Mouse (Mus musculus) heart, adult 2 months (tissue): ENCODE results near the gene Sigirr. TPM values are rescaled to one million over a fixed set of nuclear protein-coding genes. Genes with fewer than 3 reads are reported as not detected.
A peak's percentile ranks its signal among the peaks of the same experiment; 100 is the strongest.

Experiments
- DNase-seq, 2 experiments: peaks; one replicate each; pipeline ENCODE4 v3.0.0; 2021
- H3K27ac ChIP-seq: fragments of 200-600 bp; 2 replicates; pipeline ENCODE4 v1.8.1; 2022
- H3K27me3 ChIP-seq: fragments of 200-500 bp; 2 replicates; pipeline ENCODE4 v1.6.1; 2012; ENCODE audit warnings: mild to moderate bottlenecking, low read length, inconsistent platforms, mixed read lengths; ENCODE audit not compliant: control insufficient read depth, insufficient read depth
- H3K36me3 ChIP-seq: fragments of 200-500 bp; 2 replicates; pipeline ENCODE4 v1.6.1; 2012; ENCODE audit warnings: low read length, inconsistent platforms; ENCODE audit not compliant: control insufficient read depth, insufficient read depth
- H3K4me1 ChIP-seq: fragments of 200-500 bp; 2 replicates; pipeline ENCODE4 v1.6.1; 2011; ENCODE audit warnings: low read length; ENCODE audit not compliant: control insufficient read depth, insufficient read depth
- H3K4me3 ChIP-seq: fragments of 200-600 bp; 2 replicates; pipeline ENCODE4 v1.8.1; 2022
- H3K79me2 ChIP-seq: fragments of 200-500 bp; replicated peaks from 2 replicates; pipeline ENCODE4 v1.6.1; 2012; ENCODE audit warnings: mild to moderate bottlenecking, inconsistent platforms, low read length, moderate library complexity, mixed read lengths; ENCODE audit not compliant: control insufficient read depth, insufficient read depth
- H3K9ac ChIP-seq: fragments of 200-500 bp; 2 replicates; pipeline ENCODE4 v1.6.1; 2012; ENCODE audit warnings: low read depth, mild to moderate bottlenecking, control low read depth, inconsistent platforms, low read length, mixed read lengths
- CTCF ChIP-seq: fragments of 200-600 bp; IDR thresholded peaks from 2 replicates; pipeline ENCODE4 v1.8.1; 2022; ENCODE audit warnings: antibody characterized with exemption, mild to moderate bottlenecking, moderate library complexity
- EP300 ChIP-seq: fragments of 200-500 bp; IDR thresholded peaks from 2 replicates; pipeline ENCODE4 v1.6.1; 2011; ENCODE audit warnings: low read depth, low read length, control low read depth; ENCODE audit not compliant: insufficient read depth
- POLR2A ChIP-seq: fragments of 200-500 bp; IDR thresholded peaks from 2 replicates; pipeline ENCODE4 v1.6.1; 2011; ENCODE audit warnings: mild to moderate bottlenecking, low read depth, low read length, control low read depth; ENCODE audit not compliant: insufficient read depth
- WGBS: fragments of 180-500 bp; shearing (Covaris S2); methylation state at CpG from one replicate; pipeline ENCODE4 v1.1.7; 2018; 5-methylcytosine and 5-hydroxymethylcytosine counted together
- intact Hi-C: fragments of 180-260 bp; cut with DNase I; formaldehyde crosslinking; loops from one replicate; pipeline ENCODE4 v1.15.1; 2025
- polyA plus RNA-seq: library from polyadenylated mRNA; depleted of rRNA; stranded (reverse); fragments of >200 nt; gene quantifications from 2 replicates; pipeline ENCODE4 v1.2.3, GENCODE M21; 2012
- total RNA-seq, 2 experiments: library from RNA; stranded (reverse); gene quantifications; 2 replicates each; pipeline ENCODE4 v1.2.3; 2021

Gene Sigirr
- total and polyA plus RNA-seq, 3 experiments: 4.5 to 9.4 (median 7.0) TPM

GRCm38 (mm10) chr7:141144650-141145049, 44.3 kb upstream of the Sigirr start:
- peaks cover 2% of the 10 kb centered on the region; the same call in 1 of the 2 replicates for H3K4me1 ChIP-seq
- no peak overlapping the region for H3K27ac ChIP-seq
- intact Hi-C loops: no loop called here
- no peak overlapping the region for H3K9ac ChIP-seq
- 94% methylated on average over 3 of the region's 3 CpGs for WGBS
- 0 out of 2 replicates have a peak, but pooled peaks cover 2% of the 10 kb centered on the region for H3K79me2 ChIP-seq
- H3K27me3 ChIP-seq: no peaks in the 10 kb centered on the region
- H3K4me3 ChIP-seq: no peak overlapping the region
- DNase-seq: no peak
- H3K36me3 ChIP-seq: no peaks in the 10 kb centered on the region
- TF ChIP-seq POLR2A (no peak), CTCF (no peak), EP300 (no peak)

- intact Hi-C loops: no loop called here
- WGBS: 81% methylated on average over 2 of the region's 2 CpGs
- TF ChIP-seq CTCF (no peak), EP300 (no peak), POLR2A (no peak)
- peaks cover 2% of the 10 kb centered on the region; the same call in 1 of the 2 replicates for H3K4me1 ChIP-seq
- H3K79me2 ChIP-seq: 0 out of 2 replicates have a peak, but pooled peaks cover 2% of the 10 kb centered on the region
- no peak for DNase-seq
- no peaks in the 10 kb centered on the region for H3K36me3 ChIP-seq
- H3K9ac ChIP-seq: no peak overlapping the region
- no peak overlapping the region for H3K27ac ChIP-seq
- no peak overlapping the region for H3K4me3 ChIP-seq
- no peaks in the 10 kb centered on the region for H3K27me3 ChIP-seq
Measured at GRCm38 (mm10) chr7:141143861-141144260, 43.5 kb upstream of the Sigirr start.

GRCm38 (mm10) chr7:141143112-141143511, 42.7 kb upstream of the Sigirr start:
- Histone ChIP-seq H3K36me3 (no peaks in the 10 kb centered on the region), H3K4me1 (peaks cover 2% of the 10 kb centered on the region; the same call in 1 of the 2 replicates), H3K9ac (no peak overlapping the region), H3K27ac (no peak overlapping the region), H3K79me2 (0 out of 2 replicates have a peak, but pooled peaks cover 3% of the 10 kb centered on the region), H3K4me3 (no peak overlapping the region), H3K27me3 (no peaks in the 10 kb centered on the region)
- no peak for DNase-seq
- intact Hi-C loops: no loop called here
- TF ChIP-seq EP300 (no peak), CTCF (peak; percentile 62), POLR2A (no peak)
- WGBS: 59% methylated on average over 5 of the region's 5 CpGs

GRCm38 (mm10) chr7:141141326-141141725, 41.0 kb upstream of the Sigirr start:
- DNase-seq: no peak
- WGBS: 80% methylated on average over 4 of the region's 4 CpGs
- intact Hi-C loops: no loop called here
- peaks cover 2% of the 10 kb centered on the region; the same call in 1 of the 2 replicates for H3K4me1 ChIP-seq
- no peaks in the 10 kb centered on the region; the same call in 1 of the 2 replicates for H3K36me3 ChIP-seq
- TF ChIP-seq POLR2A: no peak
- no peak for TF ChIP-seq CTCF
- TF ChIP-seq EP300: no peak
- no peak overlapping the region for H3K9ac ChIP-seq
- no peaks in the 10 kb centered on the region for H3K27me3 ChIP-seq
- no peak overlapping the region for H3K27ac ChIP-seq
- H3K79me2 ChIP-seq: peaks cover 3% of the 10 kb centered on the region; the same call in 1 of the 2 replicates
- no peak overlapping the region for H3K4me3 ChIP-seq

GRCm38 (mm10) chr7:141131904-141132755, 31.8 kb upstream of the Sigirr start:
- no peak for DNase-seq
- H3K36me3 ChIP-seq: no peaks in the 10 kb centered on the region; the same call in 1 of the 2 replicates
- WGBS: 59% methylated on average over 12 of the region's 12 CpGs
- peaks cover 3% of the 10 kb centered on the region; the same call in 1 of the 2 replicates for H3K79me2 ChIP-seq
- no peaks in the 10 kb centered on the region for H3K27me3 ChIP-seq
- no peak overlapping the region for H3K27ac ChIP-seq
- peaks cover 6% of the 10 kb centered on the region for H3K4me1 ChIP-seq
- no peak for TF ChIP-seq CTCF
- no peak for TF ChIP-seq EP300
- no peak for TF ChIP-seq POLR2A
- intact Hi-C loops: no loop called here
- peak overlapping the region; percentile 96 for H3K9ac ChIP-seq
- H3K4me3 ChIP-seq: peak overlapping the region; percentile 100
